Mouse (Mus musculus): Measurements from ENCODE around the gene Zfp13.

The Zfp13 gene

GRCm38 (mm10) chr17:23592208-23592925 lies 6.9 kb downstream of the Zfp13 start:
- DNase-seq = peak; percentile 99

DNA sequence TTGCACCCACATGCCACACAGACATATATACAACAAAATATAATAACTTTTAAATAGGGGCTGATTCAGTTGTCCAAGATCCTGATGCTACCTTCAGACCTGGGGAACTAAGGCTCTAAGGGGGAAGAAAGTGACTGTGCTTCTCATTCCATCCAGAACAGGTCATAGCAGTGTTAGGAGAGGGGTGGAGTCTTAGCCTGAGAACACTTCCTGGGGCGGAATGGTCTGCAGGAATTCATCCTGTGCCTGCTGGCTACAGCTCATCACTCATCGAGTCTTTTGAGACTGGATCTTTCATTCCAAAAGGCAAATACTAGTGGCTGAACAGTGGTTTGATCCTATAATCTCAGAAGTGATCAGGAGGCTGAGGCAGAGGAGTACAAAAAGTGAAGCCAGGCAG lies 12.0 kb downstream of the Zfp13 start:
- DNase-seq = no peak

- peak; percentile 67 to 71 for DNase-seq
Measured at GRCm38 (mm10) chr17:23585721-23586491, 13.4 kb downstream of the Zfp13 start.

- DNase-seq = no peak
Measured at GRCm38 (mm10) chr17:23584786-23585185, 14.5 kb downstream of the Zfp13 start.

GRCm38 (mm10) chr17:23575951-23576552 lies 23.2 kb downstream of the Zfp13 start:
- DNase-seq = no peak

DNA sequence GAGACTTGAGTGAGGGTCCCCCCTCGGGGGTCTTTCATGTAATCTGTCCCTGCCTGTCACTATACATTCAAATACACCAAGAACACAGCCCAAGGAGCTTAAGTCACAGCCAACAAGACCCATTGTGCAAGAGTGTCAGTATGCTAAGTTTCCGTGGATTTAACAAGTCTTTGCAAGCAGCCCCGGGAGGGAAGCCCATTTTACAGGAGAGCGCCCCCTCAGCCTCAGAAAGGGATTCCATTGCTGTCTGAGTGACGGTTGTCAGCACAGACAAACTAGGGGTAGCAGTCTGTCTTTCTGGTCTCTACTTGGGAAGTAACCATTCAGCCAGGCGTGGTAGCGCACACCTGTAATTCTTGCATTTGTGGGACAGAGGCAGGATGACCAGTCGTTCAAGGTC lies 25.2 kb downstream of the Zfp13 start:
- DNase-seq = no peak

DNA sequence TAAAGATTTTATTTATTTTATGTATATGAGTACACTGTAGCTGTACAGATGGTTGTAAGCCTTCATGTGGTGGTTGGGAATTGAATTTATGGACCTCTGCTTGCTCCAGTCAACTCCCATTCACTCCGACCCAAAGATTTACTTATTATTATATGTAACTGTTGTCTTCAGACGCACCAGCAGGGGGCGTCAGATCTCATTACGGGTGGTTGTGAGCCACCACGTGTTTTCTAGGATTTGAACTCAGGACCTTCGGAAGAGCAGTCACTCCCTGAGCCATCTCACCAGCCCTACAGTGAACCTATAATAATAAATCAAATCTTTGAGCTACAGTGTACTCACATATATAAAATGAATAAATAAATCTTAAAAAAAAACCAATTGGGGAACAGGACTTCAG lies 27.2 kb downstream of the Zfp13 start:
- DNase-seq = no peak

- no peak for DNase-seq
Measured at GRCm38 (mm10) chr17:23571084-23571483, 28.2 kb downstream of the Zfp13 start.

- peak; percentile 39 to 40 for DNase-seq
Measured at GRCm38 (mm10) chr17:23570017-23570416, 29.3 kb downstream of the Zfp13 start.

GRCm38 (mm10) chr17:23568370-23568769 lies 30.9 kb downstream of the Zfp13 start:
- DNase-seq = no peak

DNA sequence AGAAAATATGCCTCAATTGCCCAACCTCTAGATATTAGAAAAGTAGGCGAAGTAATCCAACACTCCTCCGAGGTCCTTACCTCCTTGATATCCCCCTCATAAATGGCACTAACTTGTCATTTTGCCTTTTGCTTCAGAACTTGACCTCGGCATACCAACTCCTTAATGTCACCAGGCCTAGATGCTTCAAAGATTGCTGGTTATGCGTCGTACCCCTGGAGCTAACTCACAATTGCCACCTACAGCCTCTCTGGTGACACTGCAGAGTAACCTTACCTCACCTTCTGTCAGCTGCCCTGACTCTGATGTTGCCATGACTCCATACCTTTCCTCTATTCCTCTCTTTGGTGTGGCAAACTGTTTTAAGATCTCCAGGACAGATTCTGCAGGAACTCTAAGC lies 32.5 kb downstream of the Zfp13 start:
- no peak for DNase-seq

DNA sequence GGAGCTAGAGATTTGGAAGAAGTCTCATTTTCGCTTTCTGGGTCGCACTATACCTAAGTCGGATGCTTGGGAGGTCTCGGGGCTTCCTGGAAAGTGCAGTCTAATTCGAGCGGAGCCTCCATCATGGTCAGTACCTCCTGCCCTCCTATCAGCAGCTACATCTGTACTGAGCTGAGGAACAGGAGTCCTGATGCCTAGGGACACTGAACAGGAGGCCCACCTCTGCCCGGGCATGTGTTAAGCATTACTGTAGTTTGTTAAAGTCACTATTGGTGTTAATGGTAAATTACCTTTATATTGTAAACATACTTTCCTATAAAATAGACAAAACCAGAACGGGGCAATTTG lies 34.9 kb downstream of the Zfp13 start:
- DNase-seq = no peak

- DNase-seq = peak; percentile 96 to 99
Measured at GRCm38 (mm10) chr17:23563595-23564367, 35.5 kb downstream of the Zfp13 start, which contains the start of gene Zfp213. Gene Zfp213 (minus strand): TSS chr17:23564238.

DNA sequence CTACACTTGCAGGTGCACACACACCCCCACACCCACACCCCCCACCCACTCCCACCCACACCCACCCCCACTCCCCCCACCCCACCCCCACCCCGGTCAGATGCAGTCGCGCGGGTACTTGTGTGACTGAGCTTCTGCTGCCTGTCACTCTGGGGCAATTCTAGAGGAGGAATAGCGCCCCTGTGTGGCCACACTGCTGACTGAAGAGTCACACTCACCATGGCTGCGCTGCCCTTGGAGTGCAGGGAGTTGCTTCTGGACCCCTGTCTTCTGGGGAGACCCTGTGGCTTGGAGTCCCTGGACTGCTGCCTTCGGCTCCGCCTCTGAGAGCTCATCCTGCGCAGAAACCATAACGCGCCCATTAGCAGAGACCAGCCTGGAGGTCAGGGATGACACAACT lies 39.5 kb downstream of the Zfp13 start:
- DNase-seq = peak; percentile 29 to 37

- DNase-seq = no peak
Measured at GRCm38 (mm10) chr17:23555243-23555916, 43.9 kb downstream of the Zfp13 start.

- no peak for DNase-seq
Measured at GRCm38 (mm10) chr17:23554321-23554720, 45.0 kb downstream of the Zfp13 start.

GRCm38 (mm10) chr17:23553634-23554120 lies 45.6 kb downstream of the Zfp13 start:
- no peak for DNase-seq

- DNase-seq = no peak
Measured at GRCm38 (mm10) chr17:23552896-23553633, 46.2 kb downstream of the Zfp13 start.

- DNase-seq = no peak
Measured at GRCm38 (mm10) chr17:23551963-23552362, 47.3 kb downstream of the Zfp13 start.

- DNase-seq = peak in 1 of 2 experiments; percentile 30
Measured at GRCm38 (mm10) chr17:23551416-23551815, 47.9 kb downstream of the Zfp13 start.

GRCm38 (mm10) chr17:23550856-23551255 lies 48.4 kb downstream of the Zfp13 start:
- DNase-seq = peak in 1 of 2 experiments; percentile 46

Measured in cerebellum, adult 18-20 months (tissue).